Mouse (Mus musculus): ENCODE data around the gene Tns1.

- TF ChIP-seq POLR2A (IDR thresholded peaks at IDR 0.05; ENCODE audit: borderline replicate concordance, control insufficient read depth, low read depth, low read length), result no peak
- no peak for TF ChIP-seq CTCF (IDR thresholded peaks at IDR 0.05; ENCODE audit: control insufficient read depth, insufficient read depth, low read length)
Measured at GRCm38 (mm10) chr1:73968712-73969511, 155.3 kb downstream of the Tns1 start.

All from bone marrow, adult 2 months (tissue).